ENCODE assay signal across 8 mouse cellular contexts in genomic region chr7:16845820-16846167, GRCm38 (mm10). TPM values are rescaled to one million over a fixed set of nuclear protein-coding genes. Genes with fewer than 3 reads are reported as not detected.
DNase-seq lines count a peak whose midpoint lies in the region; ATAC-seq and TF ChIP-seq lines count a peak whose summit lies in the region.

No protein-coding gene starts in this region.

- peak overlapping the region; percentile 32 for H3K4me2 ChIP-seq in embryonic facial prominence, embryonic 11.5 days (ENCODE audit: low read depth, low read length)
- H3K4me2 ChIP-seq in hindbrain, embryonic 14.5 days (replicated peaks) = peak overlapping the region; percentile 92
- H3K4me2 ChIP-seq in midbrain, embryonic 13.5 days (replicated peaks) = peak overlapping the region; percentile 91; the same call in 1 of the 2 replicates

- no peak overlapping the region for H3K4me3 ChIP-seq in left cerebral cortex, adult 2 months
- H3K4me3 ChIP-seq in embryonic facial prominence, embryonic 11.5 days (ENCODE audit: low read depth, low read length) = no peak overlapping the region
- peak overlapping the region; percentile 2; the same call in 1 of the 2 replicates for H3K4me3 ChIP-seq in hindbrain, embryonic 14.5 days (replicated peaks; ENCODE audit: low read length)
- H3K4me3 ChIP-seq in midbrain, embryonic 13.5 days (replicated peaks) = no peak overlapping the region

- no peaks in the 10 kb centered on the region for H3K36me3 ChIP-seq in embryonic facial prominence, embryonic 11.5 days (replicated peaks; ENCODE audit: control insufficient read depth, insufficient read depth, low read depth, low read length)
- H3K36me3 ChIP-seq in hindbrain, embryonic 14.5 days (replicated peaks; ENCODE audit: control insufficient read depth, insufficient read depth) = peaks cover 25% of the 10 kb centered on the region
- H3K36me3 ChIP-seq in midbrain, embryonic 13.5 days = peaks cover 32% of the 10 kb centered on the region

- intact Hi-C loops in left cerebral cortex, adult 2 months (cut with DNase I) = no loop called here
- intact Hi-C loops in left cerebral cortex, postnatal 25 days (cut with DNase I) = no loop called here
- intact Hi-C loops in left cerebral cortex, postnatal 36 days (cut with DNase I) = loop anchor here (5.0 kb wide), 1 partner anchor 33 kb away; no protein-coding TSS in a partner anchor

- H3K4me1 ChIP-seq in embryonic facial prominence, embryonic 11.5 days (ENCODE audit: control insufficient read depth, insufficient read depth, low read length) = peaks cover 3% of the 10 kb centered on the region; the same call in 1 of the 2 replicates
- H3K4me1 ChIP-seq in hindbrain, embryonic 14.5 days (replicated peaks; ENCODE audit: control insufficient read depth, insufficient read depth, low read length) = peaks cover 19% of the 10 kb centered on the region
- H3K4me1 ChIP-seq in midbrain, embryonic 13.5 days (replicated peaks) = peaks cover 30% of the 10 kb centered on the region

- no peaks in the 10 kb centered on the region for H3K9me3 ChIP-seq in embryonic facial prominence, embryonic 11.5 days (replicated peaks; ENCODE audit: control insufficient read depth, low read length)
- H3K9me3 ChIP-seq in hindbrain, embryonic 14.5 days (ENCODE audit: control insufficient read depth, low read length) = no peaks in the 10 kb centered on the region
- no peaks in the 10 kb centered on the region for H3K9me3 ChIP-seq in midbrain, embryonic 13.5 days

- no peak for TF ChIP-seq CTCF in left cerebral cortex, adult 2 months (IDR thresholded peaks at IDR 0.05)

- WGBS in embryonic facial prominence, embryonic 11.5 days = 34% methylated on average over 10 of the region's 10 CpGs
- WGBS in hindbrain, embryonic 14.5 days = 39% methylated on average over 10 of the region's 10 CpGs
- 41% methylated on average over 10 of the region's 10 CpGs for WGBS in midbrain, embryonic 13.5 days

- no peak overlapping the region; the same call in 1 of the 2 replicates for H3K9ac ChIP-seq in embryonic facial prominence, embryonic 11.5 days (replicated peaks; ENCODE audit: low read length)
- H3K9ac ChIP-seq in hindbrain, embryonic 14.5 days = no peak overlapping the region
- peak overlapping the region; percentile 47; the same call in 1 of the 2 replicates for H3K9ac ChIP-seq in midbrain, embryonic 13.5 days (replicated peaks)

- H3K27me3 ChIP-seq in embryonic facial prominence, embryonic 11.5 days (ENCODE audit: control insufficient read depth, insufficient read depth, low read length) = no peaks in the 10 kb centered on the region
- no peaks in the 10 kb centered on the region for H3K27me3 ChIP-seq in hindbrain, embryonic 14.5 days (ENCODE audit: control insufficient read depth, insufficient read depth, low read length)
- H3K27me3 ChIP-seq in midbrain, embryonic 13.5 days = no peaks in the 10 kb centered on the region

- ATAC-seq in embryonic facial prominence, embryonic 11.5 days (replicated peaks; ENCODE audit: insufficient number of reproducible peaks, low FRiP score, low TSS enrichment, low read depth) = no peak
- ATAC-seq in hindbrain, embryonic 14.5 days (ENCODE audit: low FRiP score) = no peak
- ATAC-seq in midbrain, embryonic 13.5 days = no peak

- no peak for DNase-seq in left cerebral cortex, adult 2 months (ENCODE audit: extremely low spot score in 1 of 2, low spot score in 2 of 2)
- DNase-seq in left cerebral cortex, postnatal 25 days (ENCODE audit: low spot score in 2 of 2) = no peak
- DNase-seq in embryonic facial prominence, embryonic 11.5 days (ENCODE audit: low spot score) = no peak
- DNase-seq in hindbrain, embryonic 14.5 days (ENCODE audit: low spot score) = no peak
- DNase-seq in ovary, postnatal 36 days (ENCODE audit: low spot score) = no peak
- DNase-seq in left cerebral cortex, postnatal 36 days (ENCODE audit: low spot score in 2 of 2) = no peak
- no peak for DNase-seq in spleen, postnatal 14 days (ENCODE audit: low spot score in 2 of 2)

- peak overlapping the region; percentile 67 for H3K27ac ChIP-seq in left cerebral cortex, adult 2 months
- no peak overlapping the region for H3K27ac ChIP-seq in embryonic facial prominence, embryonic 11.5 days (replicated peaks; ENCODE audit: low read depth, low read length)
- H3K27ac ChIP-seq in hindbrain, embryonic 14.5 days = no peak overlapping the region
- no peak overlapping the region for H3K27ac ChIP-seq in midbrain, embryonic 13.5 days

RNA-seq across cellular contexts. Expression of gene Prkd2, which starts 3.1 kb away (rescaled TPM):
- 10 to 100 TPM in 1 of 2 experiments, 1 to 10 TPM in 1; 6.3 to 12.0 TPM for total RNA-seq in left cerebral cortex, adult 2 months (2021)
- total RNA-seq in left cerebral cortex, postnatal 25 days (2021) = 1 to 10 TPM; 3.8 to 7.3 TPM
- 10.1 and 11.4 TPM in 2 replicates for polyA plus RNA-seq in embryonic facial prominence, embryonic 11.5 days (2014; fragmentation: Nextera tagmentation; extraction: Ambion mirVana)
- 5.6 and 5.8 TPM in 2 replicates for polyA plus RNA-seq in hindbrain, embryonic 14.5 days (2014; fragmentation: Nextera tagmentation; extraction: Ambion mirVana)
- polyA plus RNA-seq in midbrain, embryonic 13.5 days (2015; fragmentation: Nextera tagmentation; extraction: Ambion mirVana) = 6.4 and 6.6 TPM in 2 replicates
- total RNA-seq in left cerebral cortex, postnatal 36 days (2021) = 1 to 10 TPM; 3.1 to 7.1 TPM

RNA-seq across cellular contexts. Expression of gene Fkrp, which starts 29.3 kb away (rescaled TPM):
- 10 to 100 TPM; 51.0 to 52.2 TPM for total RNA-seq in left cerebral cortex, adult 2 months (2021)
- 10 to 100 TPM; 47.7 to 50.8 TPM for total RNA-seq in left cerebral cortex, postnatal 25 days (2021)
- polyA plus RNA-seq in embryonic facial prominence, embryonic 11.5 days (2014; fragmentation: Nextera tagmentation; extraction: Ambion mirVana) = 21.0 and 24.9 TPM in 2 replicates
- 44.7 and 48.5 TPM in 2 replicates for polyA plus RNA-seq in hindbrain, embryonic 14.5 days (2014; fragmentation: Nextera tagmentation; extraction: Ambion mirVana)
- polyA plus RNA-seq in midbrain, embryonic 13.5 days (2015; fragmentation: Nextera tagmentation; extraction: Ambion mirVana) = 43.9 and 46.1 TPM in 2 replicates
- total RNA-seq in left cerebral cortex, postnatal 36 days (2021) = 10 to 100 TPM; 50.4 to 62.8 TPM

RNA-seq across cellular contexts. Expression of gene Dact3, which starts 29.3 kb away (rescaled TPM):
- 100 to 1,000 TPM; 188 to 196 TPM for total RNA-seq in left cerebral cortex, adult 2 months (2021)
- total RNA-seq in left cerebral cortex, postnatal 25 days (2021) = 100 to 1,000 TPM; 176 to 184 TPM
- 11.5 and 12.2 TPM in 2 replicates for polyA plus RNA-seq in embryonic facial prominence, embryonic 11.5 days (2014; fragmentation: Nextera tagmentation; extraction: Ambion mirVana)
- 5.8 and 6.6 TPM in 2 replicates for polyA plus RNA-seq in hindbrain, embryonic 14.5 days (2014; fragmentation: Nextera tagmentation; extraction: Ambion mirVana)
- 2.8 and 2.9 TPM in 2 replicates for polyA plus RNA-seq in midbrain, embryonic 13.5 days (2015; fragmentation: Nextera tagmentation; extraction: Ambion mirVana)
- 100 to 1,000 TPM; 179 to 210 TPM for total RNA-seq in left cerebral cortex, postnatal 36 days (2021)

RNA-seq across cellular contexts. Expression of gene Strn4, which starts 30.1 kb away (rescaled TPM):
- total RNA-seq in left cerebral cortex, adult 2 months (2021) = 100 to 1,000 TPM; 287 to 321 TPM
- 100 to 1,000 TPM; 314 to 335 TPM for total RNA-seq in left cerebral cortex, postnatal 25 days (2021)
- polyA plus RNA-seq in embryonic facial prominence, embryonic 11.5 days (2014; fragmentation: Nextera tagmentation; extraction: Ambion mirVana) = 102 and 121 TPM in 2 replicates
- 174 and 197 TPM in 2 replicates for polyA plus RNA-seq in hindbrain, embryonic 14.5 days (2014; fragmentation: Nextera tagmentation; extraction: Ambion mirVana)
- polyA plus RNA-seq in midbrain, embryonic 13.5 days (2015; fragmentation: Nextera tagmentation; extraction: Ambion mirVana) = 184 and 186 TPM in 2 replicates
- 100 to 1,000 TPM; 310 to 320 TPM for total RNA-seq in left cerebral cortex, postnatal 36 days (2021)

RNA-seq across cellular contexts. Expression of gene Gng8, which starts 45.8 kb away (rescaled TPM):
- 1 to 10 TPM; 1.8 to 2.7 TPM for total RNA-seq in left cerebral cortex, adult 2 months (2021)
- total RNA-seq in left cerebral cortex, postnatal 25 days (2021) = 1 to 10 TPM; 2.5 to 4.0 TPM
- polyA plus RNA-seq in embryonic facial prominence, embryonic 11.5 days (2014; fragmentation: Nextera tagmentation; extraction: Ambion mirVana) = 16.0 and 19.8 TPM in 2 replicates
- polyA plus RNA-seq in hindbrain, embryonic 14.5 days (2014; fragmentation: Nextera tagmentation; extraction: Ambion mirVana) = 0.78 and 2.5 TPM in 2 replicates
- polyA plus RNA-seq in midbrain, embryonic 13.5 days (2015; fragmentation: Nextera tagmentation; extraction: Ambion mirVana) = 23.4 and 30.8 TPM in 2 replicates
- total RNA-seq in left cerebral cortex, postnatal 36 days (2021) = 1 to 10 TPM; 2.8 to 4.0 TPM

Comparison
In these comparisons a context has a peak if more than half of its experiments do, and no peak if none do; other contexts are left out.
1. H3K4me2 ChIP-seq: peak in every context shown above with its lines; median percentile 92 in hindbrain, embryonic 14.5 days; 91 in midbrain, embryonic 13.5 days; 32 in embryonic facial prominence, embryonic 11.5 days.